Mouse (Mus musculus) spleen, adult 2 months (tissue): ENCODE results near the gene Gm5108.

ENCODE experiments used
- CTCF ChIP-seq: fragments of 200-500 bp; IDR thresholded peaks from 2 replicates; pipeline ENCODE4 v1.5.1; 2011; ENCODE audit warnings: mild to moderate bottlenecking, inconsistent platforms; ENCODE audit not compliant: insufficient read depth, insufficient read length, insufficient replicate concordance; ENCODE audit errors: extremely low read depth
- POLR2A ChIP-seq: fragments of 200-500 bp; IDR thresholded peaks from 2 replicates; pipeline ENCODE4 v1.6.1; 2011; ENCODE audit warnings: low read depth, low read length, inconsistent platforms

DNA sequence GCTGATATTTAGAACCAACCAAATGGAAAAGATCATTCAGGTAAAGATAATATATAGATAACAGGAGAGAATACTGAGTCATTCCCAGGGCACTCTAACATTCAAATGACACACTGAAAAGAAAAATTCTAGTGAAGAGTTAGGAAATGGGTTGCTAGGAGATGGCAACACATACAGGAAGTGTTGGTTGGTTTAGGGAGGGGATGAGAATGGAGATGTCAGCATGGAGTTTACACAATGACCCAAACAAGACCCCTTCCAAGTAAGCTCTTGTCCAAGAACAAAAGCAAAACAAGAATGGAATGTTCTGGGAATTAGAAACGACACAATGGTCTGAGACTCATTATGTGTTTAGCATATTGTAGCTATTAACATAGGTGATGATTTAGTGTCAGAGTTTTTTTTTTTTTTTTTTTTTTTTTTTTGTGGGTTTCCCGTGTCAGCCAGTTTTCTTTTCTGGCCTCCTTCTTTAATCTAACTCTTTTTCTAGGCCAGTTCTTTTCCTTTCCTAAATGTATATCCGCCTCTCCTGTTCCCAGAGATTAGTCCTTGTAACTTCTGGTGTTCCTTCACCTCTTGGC lies 40.6 kb downstream of the Gm5108 start:
- TF ChIP-seq CTCF (no peak), POLR2A (no peak)
